In the genomic region with DNA sequence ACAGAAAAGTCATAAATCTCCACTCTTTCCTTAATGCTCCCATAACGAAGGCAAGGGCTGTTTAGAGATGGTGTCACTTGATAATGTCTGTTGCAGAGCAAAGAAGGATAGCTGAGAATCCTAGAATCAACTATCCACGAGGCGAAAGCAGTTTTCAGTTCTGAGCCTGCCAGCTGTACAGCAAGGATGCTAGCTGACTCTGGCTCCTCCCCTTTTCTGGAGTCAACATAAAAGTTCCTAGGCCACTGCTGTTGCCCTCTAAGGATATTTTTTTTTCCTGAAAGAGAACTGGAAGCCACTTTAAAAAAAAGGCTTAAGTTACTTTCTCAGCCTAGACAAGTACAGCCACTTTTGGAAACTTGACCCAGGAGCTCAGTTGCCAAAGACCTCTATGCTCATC, we compare ENCODE assay signal across 9 mouse cellular contexts.
DNase-seq lines count a peak whose midpoint lies in the region; ATAC-seq and TF ChIP-seq lines count a peak whose summit lies in the region.
"Had no signal": no experiment of that assay in that cellular context is flagged by ENCODE, and none has a peak within 500 bp of the region (broad histone marks: within the 10 kb centered on the region; RNA-seq: fewer than 3 reads in every experiment).

No protein-coding gene starts in this region.

- no peak overlapping the region for H3K4me3 ChIP-seq in heart, embryonic 15.5 days
- H3K4me3 ChIP-seq in heart, embryonic 11.5 days (ENCODE audit: low read depth, low read length): no peak overlapping the region
- H3K4me3 ChIP-seq in left cerebral cortex, adult 2 months: no peak overlapping the region
- no peak overlapping the region for H3K4me3 ChIP-seq in embryonic facial prominence, embryonic 14.5 days (ENCODE audit: low read depth, low read length)

- H3K4me2 ChIP-seq in heart, embryonic 15.5 days: 0 out of 2 replicates have a peak overlapping the region, but pooled peaks have one; percentile 24
- H3K4me2 ChIP-seq in heart, embryonic 11.5 days: no peak overlapping the region
- 0 out of 2 replicates have a peak overlapping the region, but pooled peaks have one; percentile 20 for H3K4me2 ChIP-seq in embryonic facial prominence, embryonic 14.5 days (ENCODE audit: low read depth, low read length)

- H3K9ac ChIP-seq in heart, embryonic 15.5 days: no peak overlapping the region
- H3K9ac ChIP-seq in heart, embryonic 11.5 days (ENCODE audit: low read depth, low read length): no peak overlapping the region
- no peak overlapping the region for H3K9ac ChIP-seq in embryonic facial prominence, embryonic 14.5 days (ENCODE audit: low read depth, low read length)
- H3K9ac ChIP-seq: forebrain, postnatal 0 days had no signal

- H3K27me3 ChIP-seq in heart, embryonic 15.5 days: no peaks in the 10 kb centered on the region
- H3K27me3 ChIP-seq in heart, embryonic 11.5 days (ENCODE audit: control insufficient read depth, insufficient read depth, low read length): no peaks in the 10 kb centered on the region
- no peaks in the 10 kb centered on the region for H3K27me3 ChIP-seq in embryonic facial prominence, embryonic 14.5 days (replicated peaks; ENCODE audit: control insufficient read depth, insufficient read depth, low read length)

- no peaks in the 10 kb centered on the region for H3K4me1 ChIP-seq in heart, embryonic 15.5 days (replicated peaks)
- no peaks in the 10 kb centered on the region for H3K4me1 ChIP-seq in heart, embryonic 11.5 days (ENCODE audit: control insufficient read depth, insufficient read depth, low read length)
- H3K4me1 ChIP-seq in embryonic facial prominence, embryonic 14.5 days (ENCODE audit: control insufficient read depth, insufficient read depth, low read length): peaks cover 11% of the 10 kb centered on the region; the same call in 1 of the 2 replicates

- no peaks in the 10 kb centered on the region for H3K36me3 ChIP-seq in heart, embryonic 15.5 days
- H3K36me3 ChIP-seq in heart, embryonic 11.5 days (ENCODE audit: control insufficient read depth, insufficient read depth, low read length): no peaks in the 10 kb centered on the region
- H3K36me3 ChIP-seq in embryonic facial prominence, embryonic 14.5 days (ENCODE audit: control insufficient read depth, insufficient read depth, low read length): no peaks in the 10 kb centered on the region; the same call in 1 of the 2 replicates

- no peak for ATAC-seq in heart, embryonic 15.5 days (replicated peaks; ENCODE audit: insufficient number of reproducible peaks, insufficient read depth, low FRiP score, low read depth)
- no peak for ATAC-seq in heart, embryonic 11.5 days (replicated peaks; ENCODE audit: insufficient number of reproducible peaks, low FRiP score, low TSS enrichment)
- ATAC-seq in embryonic facial prominence, embryonic 14.5 days (ENCODE audit: low read depth): no peak

- DNase-seq in left cerebral cortex, adult 2 months (ENCODE audit: extremely low spot score in 1 of 2, low spot score in 2 of 2): no peak
- DNase-seq in left cerebral cortex, postnatal 36 days (ENCODE audit: low spot score in 2 of 2): no peak
- peak; percentile 19 for DNase-seq in R1 (ENCODE audit: low read depth, low spot score)
- no peak for DNase-seq in embryonic facial prominence, embryonic 14.5 days (ENCODE audit: low spot score)
- DNase-seq in thymus, postnatal 14 days: no peak
- DNase-seq in right cerebral cortex, postnatal 25 days: no peak

- no peak for TF ChIP-seq CTCF in left cerebral cortex, adult 2 months (IDR thresholded peaks at IDR 0.05)

- 16% methylated on average over 3 of the region's 3 CpGs for WGBS in heart, embryonic 15.5 days
- WGBS in heart, embryonic 11.5 days (ENCODE audit: insufficient replicate concordance): 18% methylated on average over 3 of the region's 3 CpGs
- 18% methylated on average over 3 of the region's 3 CpGs for WGBS in embryonic facial prominence, embryonic 14.5 days

- intact Hi-C loops in left cerebral cortex, adult 2 months (cut with DNase I): loop anchor here (2.0 kb wide), 2 partner anchors 176 to 262 kb away; a partner anchor contains a TSS
- intact Hi-C loops in left cerebral cortex, postnatal 36 days (cut with DNase I): loop anchor here (5.0 kb wide), 1 partner anchor 81 kb away; no protein-coding TSS in a partner anchor

- no peak overlapping the region for H3K27ac ChIP-seq in heart, embryonic 15.5 days
- no peak overlapping the region for H3K27ac ChIP-seq in heart, embryonic 11.5 days (ENCODE audit: low read depth, low read length)
- H3K27ac ChIP-seq in left cerebral cortex, adult 2 months: peak overlapping the region; percentile 63
- H3K27ac ChIP-seq in embryonic facial prominence, embryonic 14.5 days (replicated peaks; ENCODE audit: low read depth, low read length): no peak overlapping the region

- no peaks in the 10 kb centered on the region for H3K9me3 ChIP-seq in heart, embryonic 15.5 days (replicated peaks)
- H3K9me3 ChIP-seq in heart, embryonic 11.5 days (replicated peaks; ENCODE audit: control insufficient read depth, low read length): no peaks in the 10 kb centered on the region
- no peaks in the 10 kb centered on the region for H3K9me3 ChIP-seq in embryonic facial prominence, embryonic 14.5 days (ENCODE audit: control insufficient read depth, low read length)
